Mouse (Mus musculus) spleen, adult 18-20 months (tissue): ENCODE measurements around the gene Fosl2.
"Not testable (repeated sequence)": the region's sequence is repeated elsewhere in the genome, so short reads cannot be mapped to it uniquely, and the experiment has no call there.

Experiments
- DNase-seq, 2 experiments: peaks; one replicate each; pipeline ENCODE4 v3.0.0; 2022; ENCODE audit warnings: mixed read lengths in 2 of 2

Gene Fosl2

DNA sequence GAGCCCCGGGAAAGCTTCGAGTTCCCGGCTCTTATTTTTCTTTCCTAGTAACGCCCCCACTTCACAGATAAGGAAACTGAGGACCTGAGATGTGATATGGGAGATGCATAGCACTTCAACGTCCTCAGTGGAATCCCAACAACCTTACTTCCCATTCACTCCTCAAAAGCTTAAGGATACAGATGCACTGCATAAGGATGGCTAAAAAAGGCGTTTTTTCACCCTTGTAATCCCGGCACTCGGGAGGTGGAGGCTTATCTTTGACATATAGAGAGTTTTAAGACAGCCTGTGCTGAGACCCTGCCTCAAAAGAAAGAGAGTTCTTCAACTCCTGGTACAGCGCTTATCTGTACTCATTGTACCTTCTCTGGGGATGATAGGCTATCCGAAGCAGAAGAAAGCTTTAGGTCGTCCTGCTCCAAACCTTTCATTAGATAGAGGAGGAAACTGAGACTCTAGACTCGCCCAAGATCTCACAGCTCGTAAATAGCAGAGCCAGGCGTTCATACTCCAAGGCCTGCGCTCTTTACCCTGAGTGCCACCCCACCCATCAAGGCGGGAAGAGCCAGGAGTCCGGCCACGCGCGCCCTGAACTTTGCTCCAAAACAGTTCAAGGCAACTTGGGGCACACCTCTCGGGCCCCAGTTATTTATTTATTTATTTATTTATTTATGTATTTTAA lies 1.4 kb upstream of the Fosl2 start:
- DNase-seq = peak in 1 of 2 experiments; percentile 31

DNA sequence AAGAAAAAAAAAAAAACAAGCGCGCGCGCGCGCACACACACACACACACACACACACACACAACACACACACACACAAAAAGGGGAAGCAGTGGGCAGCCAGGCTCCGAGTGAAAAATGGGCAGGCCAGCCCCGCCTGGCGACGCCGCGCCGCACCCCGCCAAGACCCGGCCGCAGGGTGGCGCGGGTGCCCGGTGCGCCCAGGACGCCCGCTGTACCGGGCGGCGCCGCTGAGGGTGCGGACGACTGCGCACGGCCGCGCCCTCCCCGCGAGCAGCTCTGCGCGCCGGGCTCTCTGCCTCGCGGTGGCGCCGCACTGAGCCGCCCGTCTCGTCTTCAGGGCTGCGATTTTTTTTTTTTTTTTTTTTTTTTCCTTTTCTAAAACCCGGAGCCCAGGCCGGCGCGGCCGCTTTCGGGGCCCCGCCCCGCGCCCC lies 682 bp upstream of the Fosl2 start:
- peak; percentile 71 to 72 for DNase-seq

- DNase-seq = peak; percentile 59 to 64
These were observed 781 bp downstream of the Fosl2 start for GRCm38 (mm10) chr5:32136301-32136863.

- no peak for DNase-seq
These were observed 1.5 kb downstream of the Fosl2 start for GRCm38 (mm10) chr5:32137106-32137522.

DNA sequence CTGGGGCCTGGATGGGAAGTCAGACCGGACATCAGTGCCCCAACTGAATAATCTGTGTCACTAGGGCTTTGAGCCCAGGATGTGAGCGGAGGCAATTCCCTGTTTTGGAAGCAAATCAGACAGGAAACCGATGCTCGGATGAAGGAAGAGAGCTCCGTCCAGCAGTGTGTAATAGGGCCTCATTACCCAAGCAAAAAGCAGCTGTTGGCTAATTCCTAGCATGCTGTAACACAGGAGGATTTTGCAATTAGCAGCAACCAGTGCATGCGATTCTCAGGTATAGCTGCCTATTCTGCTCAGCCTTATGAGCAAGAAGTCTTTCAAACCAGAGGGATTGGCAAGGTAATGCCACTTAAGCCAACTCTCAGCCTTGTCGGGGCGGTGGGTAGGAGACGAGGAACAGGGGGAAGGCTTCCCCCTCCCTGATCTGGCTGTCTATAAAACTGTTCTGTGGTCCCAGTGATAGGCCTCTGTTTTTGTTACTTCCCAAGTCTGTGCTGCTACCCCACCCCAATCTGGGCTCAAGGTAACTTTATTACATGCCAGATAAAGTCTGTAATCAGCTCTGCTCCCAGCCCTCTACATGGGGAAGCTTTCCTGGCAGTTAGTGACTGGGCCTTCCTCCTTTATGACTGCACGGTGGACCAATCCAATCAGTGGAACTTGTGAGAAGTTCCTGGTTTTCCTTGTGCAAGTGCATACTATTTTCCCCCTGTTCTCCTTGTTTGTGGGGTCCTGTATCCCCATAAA lies 3.0 kb downstream of the Fosl2 start:
- DNase-seq = no peak

GRCm38 (mm10) chr5:32139516-32140037 lies 4.0 kb downstream of the Fosl2 start:
- DNase-seq = peak in 1 of 2 experiments; percentile 19

- no peak for DNase-seq
These were observed 6.3 kb downstream of the Fosl2 start for GRCm38 (mm10) chr5:32141899-32142298.

DNA sequence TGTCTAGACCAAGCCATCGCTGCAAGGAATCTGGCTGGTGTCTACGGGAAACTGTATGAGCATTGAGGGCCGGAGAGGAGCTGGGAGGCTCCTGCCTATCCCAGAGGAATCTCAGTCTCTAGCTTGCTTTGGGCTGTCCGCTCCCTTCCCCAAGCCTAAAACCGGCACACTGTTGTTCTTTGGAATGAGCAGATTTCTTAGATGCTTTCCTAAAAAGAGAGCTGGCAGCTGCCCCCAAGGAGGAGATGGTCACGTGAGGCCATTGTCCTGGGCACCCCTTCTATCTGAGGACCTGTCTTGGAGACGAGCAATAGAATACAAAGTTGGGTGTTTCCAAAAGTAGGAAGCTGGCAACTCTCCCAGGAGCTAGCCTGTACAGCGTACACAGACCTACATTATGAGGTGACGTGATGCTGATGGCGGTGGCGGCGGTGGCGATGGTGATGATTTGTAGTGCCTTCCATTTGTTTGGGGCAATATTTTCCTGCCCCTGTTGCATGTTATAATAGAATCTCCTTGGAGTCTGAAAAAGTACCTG lies 7.9 kb downstream of the Fosl2 start:
- no peak for DNase-seq

GRCm38 (mm10) chr5:32146281-32146680 lies 10.7 kb downstream of the Fosl2 start:
- no peak for DNase-seq

GRCm38 (mm10) chr5:32148593-32148992 lies 13.0 kb downstream of the Fosl2 start:
- DNase-seq = no peak

DNA sequence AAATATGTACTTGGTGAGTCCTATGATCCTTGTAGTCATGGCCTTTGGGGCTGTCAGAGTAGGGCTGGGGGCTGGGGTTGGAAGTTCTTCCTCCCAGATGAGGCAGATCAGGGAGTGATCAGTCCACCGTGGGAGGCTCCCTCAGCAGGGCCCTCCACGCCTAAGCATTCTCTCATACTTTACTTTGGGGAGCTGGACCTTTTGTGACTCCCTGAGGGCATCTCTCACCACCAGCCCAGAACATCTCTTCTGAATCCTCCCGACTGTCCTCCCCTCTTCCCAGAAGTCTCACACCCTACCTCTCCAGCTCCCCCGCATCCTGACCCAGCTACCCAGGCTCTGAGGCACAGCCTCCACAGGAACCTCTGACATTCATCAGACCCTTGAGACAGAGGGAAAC lies 15.6 kb downstream of the Fosl2 start:
- DNase-seq = no peak

DNA sequence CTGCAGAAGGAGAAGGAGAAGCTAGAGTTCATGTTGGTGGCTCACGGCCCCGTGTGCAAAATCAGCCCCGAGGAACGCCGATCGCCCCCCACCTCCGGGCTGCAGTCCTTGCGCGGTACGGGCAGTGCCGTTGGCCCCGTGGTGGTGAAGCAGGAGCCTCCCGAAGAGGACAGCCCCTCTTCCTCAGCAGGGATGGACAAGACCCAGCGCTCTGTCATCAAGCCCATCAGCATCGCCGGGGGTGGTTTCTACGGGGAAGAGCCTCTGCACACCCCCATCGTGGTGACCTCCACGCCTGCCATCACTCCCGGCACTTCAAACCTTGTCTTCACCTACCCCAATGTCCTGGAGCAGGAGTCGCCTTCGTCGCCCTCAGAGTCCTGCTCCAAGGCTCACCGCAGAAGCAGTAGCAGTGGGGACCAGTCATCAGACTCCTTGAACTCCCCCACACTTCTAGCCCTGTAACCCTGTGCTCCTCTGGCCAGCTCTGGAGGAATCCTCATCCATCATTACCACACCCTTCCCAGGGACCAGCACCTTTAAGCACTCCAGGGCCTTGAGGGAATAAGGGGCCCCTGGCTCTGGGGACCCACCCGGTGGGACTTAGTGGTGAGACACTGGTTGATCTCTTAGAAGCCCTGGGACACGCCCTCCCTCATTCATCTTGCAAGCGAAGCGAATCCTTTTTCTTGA lies 17.3 kb downstream of the Fosl2 start:
- DNase-seq = no peak

DNA sequence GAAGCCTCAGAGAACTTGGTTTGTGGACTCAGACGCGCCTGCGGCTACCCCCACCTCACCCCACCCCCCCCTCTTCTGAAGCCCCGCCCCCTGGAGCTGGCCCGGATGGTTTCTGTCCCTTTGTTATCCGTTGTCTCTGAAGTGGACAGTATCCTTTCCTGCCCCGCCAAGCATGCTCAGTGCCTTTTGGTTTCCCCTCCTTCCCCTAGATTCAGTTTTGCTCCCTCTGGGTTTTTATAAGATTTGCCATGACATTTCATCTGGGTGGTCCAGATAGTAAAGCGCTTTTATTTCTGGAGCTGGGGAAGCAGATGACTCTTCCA lies 17.8 kb downstream of the Fosl2 start:
- DNase-seq = no peak

DNA sequence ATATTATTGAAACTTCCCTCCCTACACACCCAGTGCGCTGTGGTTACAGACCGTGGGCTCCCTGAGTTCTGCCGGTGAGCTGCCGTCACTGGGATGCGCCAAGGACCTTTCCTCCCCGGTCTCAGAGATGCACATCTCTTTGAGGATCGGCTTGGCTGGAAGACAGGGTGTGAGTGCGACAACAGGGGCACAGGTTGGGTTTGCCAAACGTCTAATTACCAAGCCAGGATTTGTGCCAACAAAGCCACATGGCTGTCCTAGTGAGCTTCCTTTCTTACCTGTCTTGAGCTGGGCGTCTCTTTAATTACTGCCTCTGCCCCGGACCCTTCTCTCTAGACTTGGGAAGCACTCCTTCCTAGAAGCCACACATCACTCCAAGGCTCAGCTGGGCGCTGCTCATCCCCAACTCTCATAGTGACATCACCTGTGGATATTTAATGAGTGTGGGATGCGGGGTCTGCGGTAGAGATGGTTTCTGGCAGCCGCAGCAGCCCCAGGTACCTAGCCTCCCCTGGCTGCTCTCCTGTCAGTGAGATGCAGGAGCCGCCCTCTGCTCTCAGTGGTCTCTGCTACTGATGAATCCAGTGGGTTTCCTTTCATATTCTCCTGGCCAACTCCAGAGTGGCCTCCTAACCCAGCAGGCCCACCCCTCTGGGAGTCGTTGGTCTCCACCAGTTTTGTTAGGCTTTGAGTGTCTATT lies 18.3 kb downstream of the Fosl2 start:
- no peak for DNase-seq

- no peak for DNase-seq
These were observed 19.5 kb downstream of the Fosl2 start for GRCm38 (mm10) chr5:32154931-32155688.

DNA sequence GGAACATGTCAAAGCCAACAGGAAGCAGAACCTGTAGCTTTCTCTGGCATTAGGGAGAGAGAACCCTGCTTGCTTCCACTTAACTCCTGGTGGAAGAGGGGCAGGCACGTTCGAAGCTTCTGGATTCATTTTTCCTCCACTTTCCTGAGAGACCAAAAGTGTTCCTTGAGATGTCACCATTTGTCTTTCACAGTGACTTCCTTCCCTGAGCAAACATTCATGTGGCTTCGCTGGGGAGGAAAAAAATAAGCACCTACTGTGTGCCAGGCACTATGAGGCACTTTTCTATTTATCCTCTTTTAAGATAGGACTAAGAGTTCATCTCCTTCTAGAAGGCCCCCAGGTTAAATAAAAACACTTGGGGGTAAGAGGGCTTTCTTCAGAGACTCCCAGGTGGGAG lies 20.3 kb downstream of the Fosl2 start:
- DNase-seq = no peak

DNA sequence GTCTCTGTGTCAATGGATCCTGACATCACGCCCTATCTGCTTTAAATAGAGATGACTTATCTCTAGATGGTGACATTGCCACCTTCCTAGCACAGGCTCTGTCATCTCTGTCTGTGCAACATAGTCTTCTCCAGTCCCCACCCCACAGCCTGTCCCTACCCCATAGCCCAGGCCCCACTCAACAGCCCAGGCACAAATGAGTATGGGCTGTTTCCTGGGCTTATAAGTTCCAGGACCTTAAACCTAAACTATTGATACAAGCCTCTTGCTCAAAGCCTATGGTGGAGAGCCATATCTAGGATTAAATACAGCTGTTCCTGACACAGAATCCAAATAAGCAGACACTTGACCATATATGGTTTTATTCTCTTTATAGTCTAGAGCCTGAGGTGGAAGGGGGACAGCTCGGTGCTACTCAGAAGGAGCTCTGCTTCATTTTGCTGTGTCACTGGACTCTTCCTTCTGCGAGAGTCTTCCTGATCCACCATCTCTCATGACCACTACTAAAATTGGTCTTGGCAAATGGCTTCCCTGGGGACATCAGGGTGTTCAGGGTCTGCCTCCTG lies 28.0 kb downstream of the Fosl2 start:
- no peak for DNase-seq

DNA sequence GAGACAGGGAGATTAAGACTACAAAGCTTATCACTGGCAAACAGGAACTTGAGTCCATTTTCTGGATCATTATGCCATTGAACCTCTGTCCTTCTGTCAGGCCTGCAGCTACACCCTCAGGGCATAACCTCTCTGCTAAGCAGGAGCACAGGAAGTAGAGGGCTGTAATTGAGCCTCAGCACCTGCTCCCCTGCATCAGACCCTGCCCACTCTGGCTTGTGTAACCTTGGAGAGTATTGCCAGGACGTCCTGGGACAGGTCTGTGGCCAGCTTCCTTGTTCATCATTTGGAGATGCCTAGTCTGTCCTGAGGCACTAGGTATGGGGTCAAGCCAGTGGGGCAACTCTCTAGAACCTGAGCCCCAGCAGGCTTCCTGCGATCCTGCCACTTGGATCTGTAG lies 36.6 kb downstream of the Fosl2 start:
- DNase-seq = no peak

DNA sequence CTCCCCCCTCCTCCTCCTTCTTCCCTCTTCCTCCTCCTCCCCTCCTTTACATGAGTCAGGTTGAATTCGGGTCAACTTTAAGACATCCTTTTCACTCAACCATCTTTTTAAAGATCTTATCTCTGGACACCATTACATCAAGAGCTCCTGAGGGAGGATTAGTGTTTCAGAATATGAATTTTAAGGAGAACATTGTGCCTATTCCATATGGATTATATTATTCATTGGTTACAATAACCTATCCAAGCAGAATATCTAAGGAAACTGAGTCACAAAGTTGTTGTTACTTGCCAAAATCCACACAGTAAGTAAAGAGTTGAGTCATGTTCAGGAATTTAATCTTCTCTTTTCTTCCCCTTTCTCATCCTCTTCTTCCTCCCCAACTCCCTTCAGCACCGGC lies 41.2 kb downstream of the Fosl2 start:
- DNase-seq = no peak

DNA sequence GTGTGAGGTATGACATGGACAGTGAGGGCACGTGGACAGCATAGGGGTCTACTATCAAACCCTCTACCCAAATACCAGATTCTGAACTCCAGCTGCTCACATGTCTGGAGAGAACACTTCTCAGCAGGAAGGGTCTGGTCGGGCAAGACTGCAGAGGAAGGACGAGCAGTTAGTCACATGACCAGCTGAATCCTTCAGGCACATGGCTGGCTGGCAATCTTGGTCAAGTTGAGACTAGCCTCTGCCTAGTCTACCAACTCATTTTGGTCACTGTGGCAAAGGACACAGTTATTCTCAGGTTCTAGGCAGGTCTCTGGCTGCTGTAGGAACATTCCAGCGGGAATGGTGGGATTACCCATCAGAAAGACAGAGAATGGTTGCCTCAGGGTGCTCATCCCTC lies 42.1 kb downstream of the Fosl2 start:
- DNase-seq = no peak

DNA sequence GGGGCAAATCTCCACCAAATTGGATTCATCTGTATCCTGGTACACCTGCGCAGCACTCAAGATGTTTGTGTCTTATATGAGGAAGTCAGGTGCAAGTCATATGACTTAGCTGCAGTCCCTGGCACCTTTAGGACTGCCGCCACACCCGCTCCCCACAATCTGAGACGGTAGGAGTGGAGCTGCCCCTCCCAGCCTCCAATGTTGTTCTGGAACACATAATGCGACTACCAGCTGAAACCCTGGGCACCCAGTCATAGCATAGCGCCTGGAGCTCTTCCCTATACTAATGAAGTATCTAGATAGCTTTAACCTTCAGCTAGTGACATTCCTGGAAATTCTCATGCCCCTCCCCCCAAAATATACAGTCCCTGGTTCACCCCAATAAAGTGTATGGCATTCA lies 43.1 kb downstream of the Fosl2 start:
- DNase-seq = not testable (repeated sequence)
